In the genomic region with DNA sequence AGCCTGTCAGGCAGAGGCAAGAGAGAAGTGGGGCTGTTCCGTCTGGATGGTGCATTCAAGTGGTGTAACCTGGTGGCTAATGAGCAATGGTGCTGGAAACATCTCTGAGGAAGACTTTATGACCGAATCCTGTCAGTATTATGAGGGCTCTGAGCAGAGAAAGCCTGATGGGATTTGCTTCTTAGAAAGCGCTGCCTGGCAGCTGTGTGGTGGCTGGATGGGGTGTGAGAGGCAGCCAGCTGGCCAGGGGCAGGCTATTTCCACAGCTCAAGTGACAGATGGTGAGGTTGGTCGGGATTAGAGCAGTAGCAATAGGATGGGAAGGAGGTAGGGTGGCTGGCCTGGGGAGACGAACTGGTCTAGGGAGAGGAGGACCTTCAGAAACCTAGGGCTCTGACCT, we compare ENCODE assay signal across 10 mouse cellular contexts. TPM values are rescaled to one million over a fixed set of nuclear protein-coding genes. Genes with fewer than 3 reads are reported as not detected.
DNase-seq lines count a peak whose midpoint lies in the region; ATAC-seq lines count a peak whose summit lies in the region.
"Had no signal": no experiment of that assay in that cellular context is flagged by ENCODE, and none has a peak within 500 bp of the region (broad histone marks: within the 10 kb centered on the region; RNA-seq: fewer than 3 reads in every experiment).

No protein-coding gene starts in this region.

- peak overlapping the region; percentile 18; the same call in 1 of the 2 replicates for H3K9ac ChIP-seq in liver, embryonic 13.5 days
- no peak overlapping the region for H3K9ac ChIP-seq in liver, embryonic 11.5 days (ENCODE audit: low read depth, low read length)
- peak overlapping the region; percentile 44; the same call in 1 of the 2 replicates for H3K9ac ChIP-seq in limb, embryonic 12.5 days (replicated peaks)

- 66% methylated on average over 5 of the region's 5 CpGs for whole genome bisulfite sequencing in liver, embryonic 13.5 days (ENCODE audit: insufficient replicate concordance)
- WGBS in liver, embryonic 11.5 days = 74% methylated on average over 5 of the region's 5 CpGs
- WGBS in limb, embryonic 12.5 days = 58% methylated on average over 5 of the region's 5 CpGs

- no peak overlapping the region for H3K27ac ChIP-seq in liver, embryonic 13.5 days
- no peak overlapping the region for H3K27ac ChIP-seq in liver, embryonic 11.5 days (ENCODE audit: low read depth, low read length)
- peak overlapping the region; percentile 59; the same call in 1 of the 2 replicates for H3K27ac ChIP-seq in limb, embryonic 12.5 days

- no peaks in the 10 kb centered on the region for H3K36me3 ChIP-seq in liver, embryonic 13.5 days
- H3K36me3 ChIP-seq in liver, embryonic 11.5 days (ENCODE audit: control insufficient read depth, insufficient read depth, low read length) = no peaks in the 10 kb centered on the region
- H3K36me3 ChIP-seq in limb, embryonic 12.5 days = no peaks in the 10 kb centered on the region

- ATAC-seq in liver, embryonic 13.5 days (ENCODE audit: low read depth) = no peak
- ATAC-seq in liver, embryonic 11.5 days (replicated peaks; ENCODE audit: low FRiP score) = no peak
- ATAC-seq in limb, embryonic 12.5 days (ENCODE audit: insufficient number of reproducible peaks, insufficient read depth, low FRiP score, low TSS enrichment, low read depth) = no peak

- H3K4me2 ChIP-seq in liver, embryonic 13.5 days = peak overlapping the region; percentile 61; the same call in 1 of the 2 replicates
- H3K4me2 ChIP-seq in liver, embryonic 11.5 days = no peak overlapping the region; the same call in 1 of the 2 replicates
- H3K4me2 ChIP-seq in limb, embryonic 12.5 days = peak overlapping the region; percentile 61

- no peaks in the 10 kb centered on the region for H3K27me3 ChIP-seq in liver, embryonic 13.5 days
- H3K27me3 ChIP-seq in liver, embryonic 11.5 days (replicated peaks; ENCODE audit: control insufficient read depth, insufficient read depth, low read length) = no peaks in the 10 kb centered on the region
- no peaks in the 10 kb centered on the region for H3K27me3 ChIP-seq in limb, embryonic 12.5 days
- H3K27me3 ChIP-seq: megakaryocyte, embryonic 14.5 days had no signal

- no peaks in the 10 kb centered on the region for H3K9me3 ChIP-seq in liver, embryonic 13.5 days (replicated peaks)
- H3K9me3 ChIP-seq in liver, embryonic 11.5 days (ENCODE audit: control insufficient read depth, low read length) = no peaks in the 10 kb centered on the region
- H3K9me3 ChIP-seq in limb, embryonic 12.5 days = no peaks in the 10 kb centered on the region
- H3K9me3 ChIP-seq: megakaryocyte, embryonic 14.5 days had no signal

- H3K4me1 ChIP-seq in liver, embryonic 13.5 days (replicated peaks) = peaks cover 8% of the 10 kb centered on the region; the same call in 1 of the 2 replicates
- 0 out of 2 replicates have a peak, but pooled peaks cover 3% of the 10 kb centered on the region for H3K4me1 ChIP-seq in liver, embryonic 11.5 days (replicated peaks; ENCODE audit: control insufficient read depth, insufficient read depth, low read length)
- peaks cover 6% of the 10 kb centered on the region for H3K4me1 ChIP-seq in limb, embryonic 12.5 days (replicated peaks)

- DNase-seq in cerebellum, postnatal 10 days = peak; percentile 63 to 68
- no peak for DNase-seq in cerebellum, adult 8-10 months
- no peak for DNase-seq in liver, embryonic 13.5 days
- no peak for DNase-seq in liver, embryonic 11.5 days (ENCODE audit: low spot score)
- peak; percentile 80 for DNase-seq in retina, postnatal 7 days (ENCODE audit: low read depth, low spot score)
- DNase-seq in frontal cortex, postnatal 14 days (ENCODE audit: low spot score in 2 of 2) = no peak
- no peak for DNase-seq in frontal cortex, postnatal 25 days (ENCODE audit: low spot score in 2 of 2)

- no peak overlapping the region for H3K4me3 ChIP-seq in liver, embryonic 13.5 days (replicated peaks)
- H3K4me3 ChIP-seq in liver, embryonic 11.5 days (ENCODE audit: low read depth, low read length) = no peak overlapping the region
- peak overlapping the region; percentile 33; the same call in 1 of the 2 replicates for H3K4me3 ChIP-seq in limb, embryonic 12.5 days (replicated peaks)

RNA-seq across cellular contexts. Expression of a gene that starts 12.7 kb away (rescaled TPM):
- polyA plus RNA-seq in liver, embryonic 13.5 days (2015; fragmentation: Nextera tagmentation; extraction: Ambion mirVana) = 0.79 and 0.90 TPM in 2 replicates
- 2.6 and 3.0 TPM in 2 replicates for polyA plus RNA-seq in liver, embryonic 11.5 days (2014; fragmentation: Nextera tagmentation; extraction: Ambion mirVana)
- polyA plus RNA-seq in limb, embryonic 12.5 days (2016; fragmentation: Nextera tagmentation; extraction: Ambion mirVana) = 9.3 and 9.7 TPM in 2 replicates

RNA-seq across cellular contexts. Expression of a gene that starts 16.0 kb away (rescaled TPM):
- 5.7 and 6.2 TPM in 2 replicates for polyA plus RNA-seq in liver, embryonic 13.5 days (2015; fragmentation: Nextera tagmentation; extraction: Ambion mirVana)
- 11.1 and 11.8 TPM in 2 replicates for polyA plus RNA-seq in liver, embryonic 11.5 days (2014; fragmentation: Nextera tagmentation; extraction: Ambion mirVana)
- polyA plus RNA-seq in limb, embryonic 12.5 days (2016; fragmentation: Nextera tagmentation; extraction: Ambion mirVana) = 15.1 and 16.3 TPM in 2 replicates

RNA-seq across cellular contexts. Expression of a gene that starts 32.6 kb away (rescaled TPM):
- polyA plus RNA-seq in liver, embryonic 13.5 days (2015; fragmentation: Nextera tagmentation; extraction: Ambion mirVana) = 8.7 and 8.9 TPM in 2 replicates
- 17.6 and 18.8 TPM in 2 replicates for polyA plus RNA-seq in liver, embryonic 11.5 days (2014; fragmentation: Nextera tagmentation; extraction: Ambion mirVana)
- 1.0 and 1.4 TPM in 2 replicates for polyA plus RNA-seq in limb, embryonic 12.5 days (2016; fragmentation: Nextera tagmentation; extraction: Ambion mirVana)
- polyA plus RNA-seq: inflammation-experienced regulatory T-cells, adult 6 months had no signal

RNA-seq across cellular contexts. Expression of a gene that starts 58.8 kb away (rescaled TPM):
- 0.12 TPM in 2 replicates for polyA plus RNA-seq in liver, embryonic 13.5 days (2015; fragmentation: Nextera tagmentation; extraction: Ambion mirVana)
- 0.43 and 0.60 TPM in 2 replicates for polyA plus RNA-seq in liver, embryonic 11.5 days (2014; fragmentation: Nextera tagmentation; extraction: Ambion mirVana)
- 0.64 and 0.65 TPM in 2 replicates for polyA plus RNA-seq in limb, embryonic 12.5 days (2016; fragmentation: Nextera tagmentation; extraction: Ambion mirVana)

Comparison
In these comparisons a context has a peak if more than half of its experiments do, and no peak if none do; other contexts are left out.
1. DNase-seq: peak in cerebellum, postnatal 10 days (2 of 2) and retina, postnatal 7 days (single experiment); none in cerebellum, adult 8-10 months (single experiment), liver, embryonic 13.5 days (single experiment), liver, embryonic 11.5 days (single experiment), frontal cortex, postnatal 14 days (0 of 2) and frontal cortex, postnatal 25 days (0 of 2).